Mouse (Mus musculus) monocyte, adult 5-6 weeks (primary cell): ENCODE measurements around the gene B3galt6. TPM values are rescaled to one million over a fixed set of nuclear protein-coding genes. Genes with fewer than 3 reads are reported as not detected.

Experiments used
- ATAC-seq: fragments of 153-309, 156-312 bp; replicated peaks from 2 replicates; pipeline ENCODE4 v1.8.0; 2017; ENCODE audit warnings: mild to moderate bottlenecking; ENCODE audit not compliant: low TSS enrichment, insufficient number of reproducible peaks, severe bottlenecking, poor library complexity, low FRiP score
- total RNA-seq: library from RNA; stranded (forward); fragments of 200-1000, 200-491, 200-594 nt; gene quantifications from 3 replicates; pipeline ENCODE4 v1.2.3, GENCODE M21; 2017

The B3galt6 gene
- 2.8 to 3.5 TPM (median 3.1 TPM) in 3 replicates for total RNA-seq

DNA sequence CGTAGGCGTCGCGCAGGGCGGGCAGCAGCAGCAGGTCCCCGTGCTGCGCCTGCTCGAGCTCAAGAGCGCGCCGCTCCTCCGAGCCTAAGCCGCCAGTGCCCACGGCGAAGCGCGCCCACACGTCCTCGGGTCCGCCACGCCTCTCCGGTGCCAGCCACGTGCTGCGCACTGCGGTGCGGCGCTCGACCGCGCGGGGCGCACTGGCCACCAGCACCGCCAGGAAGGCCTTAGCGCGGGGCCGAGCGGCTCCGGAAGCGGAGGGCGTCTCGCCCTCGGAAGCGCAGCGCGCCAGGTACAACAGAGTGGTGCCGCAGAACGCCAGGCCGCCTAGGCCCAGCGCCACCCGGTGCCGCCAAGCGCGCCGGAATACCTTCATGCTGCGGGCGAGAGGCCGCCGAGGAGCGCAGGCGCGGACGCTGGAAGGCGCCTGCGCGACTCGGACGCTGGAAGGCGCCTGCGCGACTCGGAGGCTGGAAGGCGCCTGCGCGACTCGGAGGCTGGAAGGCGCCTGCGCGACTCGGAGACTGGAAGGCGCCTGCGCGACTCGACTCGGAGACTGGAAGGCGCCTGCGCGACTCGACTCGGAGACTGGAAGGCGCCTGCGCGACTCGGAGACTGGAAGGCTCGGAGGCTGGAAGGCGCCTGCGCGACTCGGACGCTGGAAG is at the start of gene B3galt6, which contains the start of gene Sdf4:
B3galt6 (minus strand) TSS at position 409 of the 665 bp plus-strand sequence.
Sdf4 (plus strand) TSS at position 632 of the 665 bp plus-strand sequence.
- ATAC-seq, result peak; percentile 46

DNA sequence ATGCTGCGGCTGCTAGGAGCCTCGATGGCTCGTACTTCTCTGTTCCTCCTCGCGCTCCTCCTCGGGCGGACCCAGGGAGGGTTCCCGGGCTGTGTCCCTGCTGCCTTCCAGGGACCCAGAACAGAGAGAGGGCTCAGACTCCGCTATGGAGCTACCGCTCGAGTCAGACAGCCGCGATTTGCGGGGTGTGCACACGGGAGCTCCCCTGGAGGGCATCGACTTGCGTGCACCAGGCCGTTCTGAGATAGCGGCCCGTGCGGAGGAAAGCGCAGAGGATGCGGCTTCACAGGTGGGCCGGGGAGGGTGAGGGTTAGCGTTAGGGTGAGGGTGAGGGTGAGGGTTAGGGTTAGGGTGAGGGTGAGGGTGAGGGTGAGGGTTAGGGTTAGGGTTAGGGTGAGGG is 42.5 kb upstream of the B3galt6 start:
- no peak for ATAC-seq

DNA sequence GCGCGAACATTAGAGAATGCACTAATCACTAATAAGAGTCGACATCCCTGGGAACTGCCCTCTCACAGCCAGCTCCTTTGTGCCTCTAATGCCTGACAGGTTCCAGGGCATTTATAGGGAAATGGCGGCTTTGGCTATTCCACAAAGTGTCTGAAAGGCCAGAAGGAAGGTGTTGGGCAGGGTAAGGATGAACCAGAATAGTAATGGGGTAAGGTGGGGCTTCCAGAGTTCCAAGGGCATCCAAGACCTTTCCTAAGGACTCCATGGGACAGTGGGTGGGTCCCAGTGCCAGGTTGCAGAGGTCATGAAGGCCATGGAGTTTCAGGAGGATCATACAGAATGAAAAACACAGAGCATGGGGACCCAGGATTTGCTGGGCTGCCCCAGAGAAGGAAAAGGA is 41.9 kb upstream of the B3galt6 start:
- ATAC-seq, result no peak

DNA sequence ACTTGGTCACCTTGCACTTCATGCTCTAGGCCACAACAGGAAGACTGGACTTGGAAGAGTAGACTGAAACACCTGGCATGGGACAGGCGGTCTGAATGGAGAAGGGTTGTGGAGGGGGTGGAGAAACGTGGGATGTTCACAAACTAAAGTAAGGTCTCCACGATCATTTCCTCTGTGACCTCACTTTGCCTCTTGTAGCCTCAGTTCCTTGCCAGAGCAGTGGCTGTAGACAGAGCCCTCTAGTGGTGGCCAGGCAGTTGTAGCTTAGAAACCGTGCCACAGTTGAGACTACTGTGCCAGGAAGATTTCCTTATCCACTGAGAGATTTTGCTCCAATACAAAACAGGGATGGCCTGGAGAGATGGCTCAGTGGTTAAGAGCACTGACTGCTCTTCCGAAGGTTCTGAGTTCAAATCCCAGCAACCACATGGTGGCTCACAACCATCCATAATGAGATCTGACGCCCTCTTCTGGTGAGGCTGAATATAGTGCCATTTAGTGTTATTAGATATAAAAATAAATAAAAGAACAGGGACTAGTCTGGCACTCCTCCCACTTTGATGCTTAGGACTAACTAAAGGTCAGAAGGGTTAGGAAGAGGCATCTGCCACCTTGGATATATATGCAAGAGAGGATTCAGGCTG is 41.1 kb upstream of the B3galt6 start:
- peak; percentile 45; the same call in 1 of the 2 replicates for ATAC-seq

DNA sequence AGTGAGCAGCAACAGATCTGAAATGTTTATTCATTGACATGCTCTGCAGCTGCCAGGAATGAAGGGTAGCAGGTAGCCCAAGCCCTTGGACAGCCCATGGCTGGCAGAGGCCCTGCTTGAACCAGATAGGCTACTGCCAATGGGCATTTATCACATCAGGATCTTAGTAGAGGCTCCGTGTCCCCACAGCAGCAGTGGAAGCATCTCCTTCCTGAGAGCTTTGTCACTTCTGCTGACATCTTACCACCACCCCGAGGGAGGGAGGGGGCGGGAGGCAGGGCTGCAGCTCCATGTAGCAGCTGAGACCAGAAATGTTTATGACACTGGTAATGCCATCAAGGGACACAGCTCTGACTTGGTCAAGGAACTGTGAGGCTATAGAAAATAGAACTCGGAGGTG is 40.4 kb upstream of the B3galt6 start:
- ATAC-seq, result no peak

DNA sequence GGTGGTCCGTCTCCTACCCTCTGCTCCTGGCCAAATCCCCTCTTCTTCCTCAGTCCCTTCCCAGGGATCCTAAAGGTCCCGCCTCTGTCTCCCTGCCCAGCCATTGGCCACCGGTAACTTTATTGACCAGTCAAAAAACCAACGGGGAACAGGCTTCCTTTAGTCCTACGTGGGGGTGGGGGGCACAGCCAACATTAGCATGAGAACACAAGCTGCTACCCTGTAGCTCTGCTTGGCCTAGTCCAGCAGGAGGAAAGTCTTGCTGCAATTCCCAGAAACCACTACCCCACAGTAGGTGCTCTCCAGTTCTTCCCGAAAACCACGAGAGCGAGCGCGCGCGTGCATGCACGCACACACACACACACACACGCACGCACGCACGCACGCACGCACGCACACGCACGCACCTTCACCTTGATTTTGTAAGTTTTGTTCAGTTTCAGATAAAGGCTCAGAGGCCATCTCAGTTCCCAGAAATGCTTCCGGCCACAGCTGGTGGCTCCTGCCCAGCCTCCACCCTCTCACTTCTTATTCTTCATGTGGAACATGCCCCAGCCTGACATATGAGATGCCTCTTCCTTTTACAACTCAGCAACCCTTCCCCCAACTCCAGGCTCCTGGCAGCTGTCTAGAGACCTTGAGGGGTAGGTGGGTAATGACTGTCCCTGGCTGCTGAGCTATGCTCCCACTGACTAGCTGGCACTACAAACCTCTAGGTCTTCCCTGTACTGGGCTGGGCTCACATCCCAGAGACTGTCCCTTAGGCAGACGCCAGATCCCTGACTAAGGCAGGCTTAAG is 39.3 kb upstream of the B3galt6 start:
- ATAC-seq, result peak; percentile 54; the same call in 1 of the 2 replicates

DNA sequence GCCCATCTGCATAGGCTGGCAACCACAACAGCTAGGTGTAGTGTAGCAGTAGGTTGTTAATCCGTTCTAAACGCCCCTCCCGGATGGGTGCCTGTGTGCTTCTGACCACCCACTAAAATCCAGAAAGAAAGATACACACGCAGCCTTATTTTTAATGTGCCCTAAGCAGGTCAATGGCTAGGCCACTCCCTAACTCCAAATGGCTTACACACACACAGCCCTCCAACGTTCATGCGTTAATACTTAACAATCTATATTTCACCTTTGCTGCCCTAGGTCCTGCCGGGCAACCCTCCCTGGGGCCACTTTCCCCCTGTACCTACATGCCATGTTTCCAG is 38.8 kb upstream of the B3galt6 start:
- ATAC-seq, result no peak

DNA sequence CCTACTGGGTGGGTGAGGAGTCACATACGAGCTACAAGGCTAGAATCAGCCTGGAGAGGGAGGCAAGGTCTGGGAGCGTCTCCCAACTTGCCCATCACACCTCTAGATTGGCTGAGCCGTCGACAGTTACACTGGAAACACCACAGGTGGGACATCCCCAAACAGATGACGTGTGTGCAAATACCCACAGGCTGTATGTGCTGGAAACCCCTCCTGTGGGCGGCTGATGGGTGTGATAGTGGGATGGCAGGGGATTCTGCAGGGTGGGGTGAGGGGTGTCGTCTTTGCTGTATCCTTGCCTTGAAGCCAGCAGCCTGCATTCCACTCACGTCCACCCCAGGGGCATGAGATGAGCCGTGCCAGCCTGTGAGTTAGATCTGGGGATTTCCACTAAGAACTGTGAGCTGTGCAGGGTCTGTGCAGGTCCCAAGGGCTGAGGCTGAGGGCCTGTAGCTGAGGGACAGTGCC is 38.2 kb upstream of the B3galt6 start:
- ATAC-seq, result no peak

DNA sequence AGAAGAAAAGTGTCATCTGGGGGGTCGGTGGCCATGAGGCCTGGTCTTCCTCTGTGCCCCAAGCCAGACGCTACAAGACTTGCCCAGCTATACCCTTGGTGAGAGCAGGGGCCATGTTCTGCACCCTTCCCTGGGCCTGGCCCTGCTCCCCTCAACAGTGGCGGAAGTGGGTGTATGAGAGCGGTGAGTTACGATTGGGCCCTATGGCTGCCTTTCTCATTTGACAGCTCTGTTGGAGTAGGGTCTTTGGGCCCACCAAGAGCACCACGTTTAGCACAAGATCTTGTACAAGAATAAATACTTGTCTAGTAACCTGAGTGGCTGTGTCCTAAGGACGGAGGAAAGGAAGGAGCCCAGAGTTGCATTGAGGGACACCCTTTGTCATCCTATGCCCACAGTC is 36.1 kb upstream of the B3galt6 start:
- ATAC-seq, result no peak

DNA sequence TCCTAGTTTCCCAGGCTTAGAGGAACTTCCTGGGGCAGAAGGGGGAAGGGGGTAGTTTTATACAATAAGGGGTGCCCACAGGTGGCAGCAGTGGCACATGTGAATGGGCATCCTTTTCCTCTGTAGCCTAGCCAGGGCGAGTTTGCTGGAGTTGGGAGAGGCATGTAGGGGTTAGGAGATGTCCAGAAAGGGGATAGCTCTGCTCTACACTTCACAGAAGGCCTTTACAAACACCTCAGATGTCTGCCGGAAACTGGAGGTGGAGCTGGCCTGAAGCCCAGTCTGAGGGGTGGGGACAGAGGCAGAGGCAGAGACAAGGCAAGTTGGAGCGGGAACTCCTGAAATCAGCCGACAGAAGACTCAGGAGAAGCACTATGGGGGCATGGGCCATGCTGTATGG is 33.6 kb upstream of the B3galt6 start, which contains the start of gene Tnfrsf18:
Tnfrsf18 (plus strand) TSS at position 152 of the 400 bp plus-strand sequence.
- ATAC-seq, result peak; percentile 19; the same call in 1 of the 2 replicates

DNA sequence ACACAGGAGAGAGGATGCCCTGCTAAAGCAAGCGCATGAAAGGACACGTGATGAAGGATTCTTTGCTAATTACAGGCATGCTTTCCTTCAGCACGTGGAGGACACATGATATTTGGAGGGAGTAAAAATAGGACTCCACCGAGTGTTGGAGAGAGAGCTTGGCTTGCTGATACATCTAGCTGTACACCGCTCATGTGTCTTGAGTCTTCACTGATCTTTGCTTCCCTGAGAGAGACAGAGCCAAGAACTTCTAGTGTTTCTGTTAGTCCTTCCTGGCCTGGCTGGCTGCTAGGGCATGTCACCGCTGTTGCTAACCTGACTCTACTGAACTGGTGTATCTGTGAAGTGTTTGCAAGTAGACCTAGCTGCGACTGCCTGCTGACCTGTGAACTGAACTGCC is 31.7 kb upstream of the B3galt6 start:
- no peak for ATAC-seq

DNA sequence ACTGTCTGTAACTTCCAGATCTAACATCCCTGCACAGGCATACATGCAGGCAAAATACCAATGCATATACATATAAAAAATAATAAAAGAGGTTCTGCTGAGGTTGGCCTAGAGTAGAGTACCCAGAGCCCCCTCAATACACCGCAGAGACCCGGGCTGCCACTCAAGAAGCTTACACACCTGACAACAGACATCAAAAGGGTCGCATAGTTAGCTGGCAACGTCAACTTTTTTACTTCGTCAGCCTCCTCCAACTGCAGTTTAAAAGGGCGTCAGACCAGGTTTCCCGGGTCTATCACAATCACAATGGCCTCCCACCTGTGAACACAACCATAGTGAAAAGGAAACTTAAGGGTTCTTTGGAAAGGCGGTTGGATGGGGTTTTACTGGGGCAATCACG is 31.1 kb upstream of the B3galt6 start:
- ATAC-seq, result no peak

DNA sequence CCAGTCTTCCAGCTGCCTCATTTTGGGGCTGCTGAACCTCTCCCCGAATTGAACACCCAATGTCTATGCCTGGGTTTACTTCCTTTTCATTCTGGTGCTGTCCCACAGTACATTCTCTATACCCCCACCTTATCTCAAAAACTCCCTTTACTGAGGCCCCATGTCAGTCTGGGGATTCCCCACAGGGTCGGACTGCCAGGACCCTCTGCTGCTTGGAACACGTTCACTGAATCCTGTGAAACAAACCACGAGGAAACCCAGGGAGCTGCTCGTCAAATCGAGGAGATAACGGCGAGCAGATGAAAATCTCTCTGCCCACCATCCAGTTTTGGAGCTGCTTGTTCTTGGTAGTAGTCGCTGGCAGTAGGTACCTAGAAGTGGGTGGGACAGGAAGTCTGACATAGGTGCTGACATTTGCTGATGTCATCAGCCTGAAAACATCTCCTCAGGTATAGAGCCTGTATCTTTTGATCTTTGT is 29.5 kb upstream of the B3galt6 start:
- ATAC-seq, result 0 out of 2 replicates have a peak, but pooled peaks have one; percentile 15

DNA sequence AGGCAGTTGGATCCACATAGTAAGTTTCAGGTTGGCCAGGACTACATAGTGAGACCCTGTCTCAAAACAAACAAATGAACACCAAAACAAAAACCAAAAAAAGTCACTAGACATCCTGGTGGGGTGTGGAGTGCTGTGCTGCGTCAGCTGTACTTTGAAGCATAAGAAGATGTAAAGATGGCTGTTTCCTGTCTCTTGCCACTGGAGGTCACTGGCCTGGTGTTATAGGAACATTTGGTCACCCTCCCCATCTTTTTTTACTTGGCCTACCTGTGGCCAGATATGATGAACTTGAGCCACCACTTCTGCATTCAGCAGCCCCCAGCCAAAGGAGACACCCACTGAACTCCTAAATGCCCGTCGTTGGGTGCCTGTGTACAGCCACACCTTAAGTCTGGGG is 28.9 kb upstream of the B3galt6 start:
- no peak for ATAC-seq

DNA sequence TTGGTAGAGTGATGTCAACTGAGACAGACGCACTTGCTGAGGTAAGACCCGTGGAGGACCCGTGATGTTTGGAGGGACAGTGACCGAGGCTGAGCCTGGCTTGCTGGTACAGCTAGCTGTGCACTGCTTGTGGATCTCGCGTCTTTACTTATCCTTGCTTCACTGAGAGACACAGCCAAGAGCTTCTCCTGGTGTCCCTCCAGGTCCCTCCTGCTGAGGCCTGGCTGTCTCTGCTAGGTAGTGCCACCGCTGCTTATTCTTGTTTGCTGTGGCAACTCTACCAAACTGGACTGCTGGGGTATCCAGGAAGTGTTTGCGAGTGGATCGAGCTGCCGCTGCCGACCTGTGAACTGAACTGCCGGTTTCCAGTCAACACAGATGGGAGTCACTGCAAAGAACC is 27.3 kb upstream of the B3galt6 start:
- no peak for ATAC-seq

DNA sequence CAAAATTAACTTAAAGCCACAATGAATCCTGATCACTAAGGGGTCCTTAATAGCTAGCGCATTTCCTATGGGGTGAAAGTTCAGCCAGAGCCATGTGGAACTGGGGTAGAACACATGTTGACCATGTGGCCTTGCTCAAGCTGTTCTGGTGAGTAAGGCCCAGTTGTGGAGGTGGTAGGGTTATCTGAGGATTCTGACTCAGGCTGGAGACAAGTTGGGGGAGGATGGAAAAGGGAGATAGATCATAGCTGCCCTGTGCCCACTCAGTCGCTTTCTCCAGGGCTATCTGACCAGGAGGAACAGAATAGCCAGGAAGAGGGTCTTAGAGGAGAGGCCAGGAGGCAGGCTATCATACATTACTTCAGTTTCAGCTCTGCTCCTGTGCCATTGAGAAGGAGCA is 22.0 kb upstream of the B3galt6 start:
- ATAC-seq, result no peak

DNA sequence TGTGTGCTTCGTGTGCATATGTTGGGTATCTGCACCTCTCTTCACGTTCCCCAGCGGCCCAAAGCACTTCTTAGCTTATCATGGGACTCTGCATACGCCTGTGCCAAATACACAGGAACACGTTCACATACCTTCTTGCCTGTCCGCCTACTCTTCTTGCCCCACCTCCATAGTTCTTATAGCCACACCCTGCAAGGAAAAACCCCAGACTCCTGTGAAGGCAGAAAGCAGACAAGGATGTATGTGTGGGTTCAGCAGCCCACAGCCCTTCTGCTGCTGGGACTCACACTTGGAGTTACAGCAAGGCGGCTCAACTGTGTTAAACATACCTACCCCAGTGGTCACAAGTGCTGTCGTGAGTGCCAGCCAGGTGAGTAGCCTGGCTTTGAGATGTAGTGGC is 21.2 kb upstream of the B3galt6 start, which contains the start of gene Tnfrsf4:
Tnfrsf4 (plus strand) TSS at position 207 of the 400 bp plus-strand sequence.
- ATAC-seq, result no peak

DNA sequence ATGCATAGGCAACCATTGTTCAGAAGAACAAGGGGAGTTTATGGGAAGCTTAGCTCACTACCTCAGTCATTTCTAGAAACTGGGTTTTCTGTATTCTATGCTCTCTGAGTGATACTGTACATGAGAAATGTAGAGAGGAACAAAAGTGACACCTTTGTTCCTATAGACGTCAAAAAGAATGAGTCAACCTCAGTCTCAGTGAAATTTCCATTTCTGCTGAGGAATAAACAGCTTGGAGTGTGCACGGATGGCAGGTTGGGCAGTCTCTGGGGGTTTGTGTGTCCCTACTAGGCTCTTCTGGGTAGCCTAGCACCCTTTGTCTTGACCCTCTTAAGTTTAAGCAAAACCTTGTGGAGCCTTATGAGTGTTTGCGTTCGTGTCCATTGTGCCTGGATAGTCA is 15.9 kb upstream of the B3galt6 start:
- no peak for ATAC-seq

DNA sequence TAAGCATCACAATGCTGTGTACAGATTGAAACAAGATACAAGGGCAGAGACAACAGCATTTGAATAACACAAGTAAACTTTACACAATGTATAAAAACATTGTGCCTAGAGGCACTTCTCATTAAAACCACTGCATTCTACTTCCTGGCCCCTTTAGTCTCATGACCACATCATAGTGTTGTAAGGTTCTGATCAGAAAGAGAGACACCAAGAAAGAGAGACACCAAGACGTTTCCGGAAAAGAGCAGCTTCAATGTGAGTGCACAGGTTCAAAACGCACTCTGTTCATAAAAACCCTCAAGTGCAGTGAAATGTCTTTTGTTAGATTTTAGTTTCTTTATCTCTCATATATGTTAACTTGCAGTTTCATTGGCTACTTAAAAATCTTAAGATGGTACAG is 11.7 kb upstream of the B3galt6 start:
- ATAC-seq, result no peak
